Mouse (Mus musculus) embryonic facial prominence, embryonic 15.5 days (tissue): ENCODE data around the gene Strn4. TPM values are rescaled to one million over a fixed set of nuclear protein-coding genes. Genes with fewer than 3 reads are reported as not detected.

ENCODE experiments used
- ATAC-seq: fragments of 200-750 bp; cut with Nextera tagmentation; 2 replicates; pipeline ENCODE4 v1.8.0; 2017; ENCODE audit warnings: low read depth, moderate TSS enrichment; ENCODE audit not compliant: insufficient number of reproducible peaks, low FRiP score, low TSS enrichment
- H3K27ac ChIP-seq: fragments of 300-500 bp; sonication (generic); replicated peaks from 2 replicates; pipeline ENCODE4 v1.5.1; 2015; ENCODE audit warnings: mild to moderate bottlenecking, inconsistent platforms
- H3K27me3 ChIP-seq: fragments of 300-500 bp; sonication (generic); 2 replicates; pipeline ENCODE4 v1.6.1; 2015; ENCODE audit warnings: inconsistent platforms
- H3K36me3 ChIP-seq: fragments of 300-500 bp; sonication (generic); 2 replicates; pipeline ENCODE4 v1.6.1; 2015; ENCODE audit warnings: mild to moderate bottlenecking, inconsistent platforms
- H3K4me1 ChIP-seq: fragments of 300-500 bp; sonication (generic); 2 replicates; pipeline ENCODE4 v1.6.1; 2015; ENCODE audit warnings: inconsistent platforms
- H3K4me2 ChIP-seq: fragments of 300-500 bp; sonication (generic); replicated peaks from 2 replicates; pipeline ENCODE4 v1.6.1; 2015; ENCODE audit warnings: mild to moderate bottlenecking, inconsistent platforms
- H3K4me3 ChIP-seq: fragments of 300-500 bp; sonication (generic); replicated peaks from 2 replicates; pipeline ENCODE4 v1.5.1; 2015; ENCODE audit warnings: mild to moderate bottlenecking, inconsistent platforms
- H3K9ac ChIP-seq: fragments of 300-500 bp; sonication (generic); 2 replicates; pipeline ENCODE4 v1.6.1; 2015; ENCODE audit warnings: inconsistent platforms
- H3K9me3 ChIP-seq: fragments of 300-500 bp; sonication (generic); replicated peaks from 2 replicates; pipeline ENCODE4 v1.6.1; 2016; ENCODE audit warnings: inconsistent platforms
- WGBS: fragments of 180-500 bp; shearing (Covaris S2); methylation state at CpG from one replicate; pipeline ENCODE4 v1.1.7; 2015; 5-methylcytosine and 5-hydroxymethylcytosine counted together
- polyA plus RNA-seq: library from polyadenylated mRNA; unstranded; fragments of >200 nt; fragmentation: Nextera tagmentation; extraction: Ambion mirVana; gene quantifications from 2 replicates; pipeline ENCODE4 v1.2.1, GENCODE M21; 2015

Gene Strn4
- polyA plus RNA-seq: 108 and 114 TPM in 2 replicates

DNA sequence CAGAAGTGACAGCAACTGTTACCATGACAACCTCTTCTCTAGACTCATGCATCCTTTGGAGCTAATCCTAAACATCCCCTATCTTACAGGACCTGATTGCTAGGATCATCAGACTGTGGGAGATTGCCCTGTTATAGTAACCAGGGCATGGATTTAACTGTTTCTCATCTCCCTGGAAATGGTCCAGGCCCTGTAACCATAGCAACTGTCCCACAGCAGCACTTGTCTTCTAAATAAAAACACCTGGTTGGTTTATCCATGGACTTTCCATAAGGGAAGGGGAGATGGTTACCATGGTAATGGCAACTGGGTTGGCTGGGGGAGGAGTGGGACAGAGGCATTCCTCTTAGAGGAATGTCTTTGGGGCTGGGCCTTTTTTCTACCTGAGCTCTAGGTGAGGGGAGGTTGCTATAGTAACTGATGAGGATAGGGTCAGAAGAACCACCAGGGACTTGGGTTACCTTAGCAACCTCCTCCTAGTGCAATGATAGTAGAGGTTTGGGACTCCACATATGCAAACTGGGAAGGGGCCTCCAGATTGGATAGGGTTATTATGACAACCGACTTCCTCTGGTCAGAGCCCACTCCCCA is at the start of gene Strn4:
Gene Strn4 (plus strand): TSS at position 539 of the 591 bp plus-strand sequence.
- WGBS: 0% methylated on average over 1 of the region's 1 CpGs
- 0 out of 2 replicates have a peak, but pooled peaks have one; percentile 26 for ATAC-seq
- Histone ChIP-seq H3K4me3 (peak within 1 kb of the TSS; percentile 98), H3K27me3 (peaks cover 17% of the 10 kb centered on the region), H3K4me1 (peaks cover 62% of the 10 kb centered on the region), H3K9ac (peak within 1 kb of the TSS; percentile 100), H3K27ac (peak within 1 kb of the TSS; percentile 97), H3K9me3 (no peaks in the 10 kb centered on the region), H3K4me2 (peak within 1 kb of the TSS; percentile 88), H3K36me3 (peaks cover 19% of the 10 kb centered on the region)

DNA sequence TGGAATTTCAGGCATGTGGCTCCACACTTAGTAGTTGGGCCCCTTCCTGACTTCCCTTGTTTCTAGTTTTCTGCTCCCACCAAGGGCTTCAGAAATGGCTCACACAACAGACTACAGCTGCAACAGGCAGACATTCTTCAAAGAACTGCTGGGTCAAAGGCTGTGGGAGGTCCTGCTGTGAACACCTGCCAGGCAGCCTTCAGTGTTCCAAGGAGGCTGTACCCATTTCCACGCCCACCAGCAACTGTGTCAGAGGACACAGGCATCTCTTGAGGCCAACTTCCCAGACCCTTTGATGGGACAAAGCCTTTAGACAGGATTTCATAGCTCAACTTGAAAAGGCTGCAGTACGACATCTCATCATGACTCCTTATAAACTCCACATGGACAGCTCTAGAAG is 49.2 kb upstream of the Strn4 start:
- WGBS: 39% methylated on average over 2 of the region's 2 CpGs
- Histone ChIP-seq H3K9ac (no peak overlapping the region), H3K4me2 (no peak overlapping the region), H3K4me1 (peaks cover 4% of the 10 kb centered on the region; the same call in 1 of the 2 replicates), H3K27ac (no peak overlapping the region), H3K27me3 (no peaks in the 10 kb centered on the region), H3K36me3 (no peaks in the 10 kb centered on the region), H3K9me3 (no peaks in the 10 kb centered on the region), H3K4me3 (no peak overlapping the region)
- ATAC-seq: no peak

- Histone ChIP-seq H3K4me1 (peaks cover 3% of the 10 kb centered on the region; the same call in 1 of the 2 replicates), H3K9ac (no peak overlapping the region), H3K36me3 (no peaks in the 10 kb centered on the region), H3K27me3 (no peaks in the 10 kb centered on the region), H3K4me2 (no peak overlapping the region), H3K4me3 (no peak overlapping the region), H3K9me3 (no peaks in the 10 kb centered on the region), H3K27ac (no peak overlapping the region)
- WGBS: 26% methylated on average over 5 of the region's 5 CpGs
- ATAC-seq: no peak
Measured at GRCm38 (mm10) chr7:16775888-16776287, 39.8 kb upstream of the Strn4 start.

DNA sequence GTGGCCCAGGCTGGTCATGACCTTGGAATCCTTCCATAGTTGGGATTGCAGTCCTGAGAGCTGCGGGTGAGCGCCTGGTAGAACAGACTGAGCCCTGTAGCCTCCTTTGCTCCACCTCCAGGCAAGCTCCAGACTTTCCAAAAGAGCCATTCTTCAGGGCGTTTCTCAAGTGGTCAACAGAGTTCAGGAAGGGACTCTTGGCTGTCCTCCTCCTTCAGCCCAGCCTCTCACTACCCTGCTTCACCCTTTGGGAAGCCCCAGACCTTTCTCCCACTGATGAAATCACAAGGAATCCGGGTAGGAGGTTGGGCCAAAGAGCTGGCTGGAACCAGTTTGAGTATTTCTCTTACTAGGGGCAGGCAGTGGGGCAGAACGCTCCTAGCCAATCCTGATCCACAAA is 35.6 kb upstream of the Strn4 start:
- WGBS: 71% methylated on average over 5 of the region's 5 CpGs
- Histone ChIP-seq H3K27ac (no peak overlapping the region; the same call in 1 of the 2 replicates), H3K9ac (no peak overlapping the region), H3K4me2 (no peak overlapping the region), H3K4me3 (no peak overlapping the region), H3K4me1 (peaks cover 35% of the 10 kb centered on the region), H3K36me3 (no peaks in the 10 kb centered on the region), H3K27me3 (no peaks in the 10 kb centered on the region), H3K9me3 (no peaks in the 10 kb centered on the region)
- ATAC-seq: no peak

GRCm38 (mm10) chr7:16780825-16781554 is 34.7 kb upstream of the Strn4 start, which contains the start of gene Slc1a5:
Slc1a5 (plus strand) TSS chr7:16781340.
- Histone ChIP-seq H3K4me1 (peaks cover 35% of the 10 kb centered on the region), H3K9me3 (no peaks in the 10 kb centered on the region), H3K36me3 (no peaks in the 10 kb centered on the region), H3K4me2 (peak within 1 kb of the TSS; percentile 99), H3K27me3 (no peaks in the 10 kb centered on the region), H3K27ac (peak within 1 kb of the TSS; percentile 53; the same call in 1 of the 2 replicates), H3K4me3 (peak within 1 kb of the TSS; percentile 62), H3K9ac (peak within 1 kb of the TSS; percentile 51)
- ATAC-seq: peak; percentile 81
- WGBS: 2% methylated on average over 34 of the region's 34 CpGs

DNA sequence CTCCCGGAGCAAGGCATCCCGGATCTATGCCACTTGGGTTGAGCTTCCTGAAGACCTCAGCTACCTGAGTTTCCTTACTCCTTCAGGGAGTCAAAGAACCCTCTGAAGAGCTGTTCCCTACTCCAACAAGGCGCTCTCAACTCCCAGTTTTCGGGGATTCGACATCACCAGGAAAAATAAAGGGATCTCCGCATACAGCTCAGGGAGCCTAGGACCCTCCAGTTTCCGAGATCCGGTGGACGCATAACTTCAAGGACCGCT is 34.2 kb upstream of the Strn4 start:
- Histone ChIP-seq H3K9me3 (no peaks in the 10 kb centered on the region), H3K4me3 (peak overlapping the region; percentile 62), H3K27me3 (no peaks in the 10 kb centered on the region), H3K4me1 (peaks cover 35% of the 10 kb centered on the region), H3K4me2 (peak overlapping the region; percentile 99), H3K9ac (peak overlapping the region; percentile 51), H3K27ac (peak overlapping the region; percentile 53; the same call in 1 of the 2 replicates), H3K36me3 (no peaks in the 10 kb centered on the region)
- WGBS: 0% methylated on average over 10 of the region's 10 CpGs
- no peak for ATAC-seq

- peaks cover 35% of the 10 kb centered on the region for H3K4me1 ChIP-seq
- H3K4me2 ChIP-seq: peak overlapping the region; percentile 99
- no peaks in the 10 kb centered on the region for H3K9me3 ChIP-seq
- WGBS: under 1% methylated on average over 60 of the region's 60 CpGs
- H3K36me3 ChIP-seq: no peaks in the 10 kb centered on the region
- H3K9ac ChIP-seq: peak overlapping the region; percentile 51
- no peaks in the 10 kb centered on the region for H3K27me3 ChIP-seq
- H3K4me3 ChIP-seq: peak overlapping the region; percentile 62
- no peak overlapping the region; the same call in 1 of the 2 replicates for H3K27ac ChIP-seq
- no peak for ATAC-seq
Measured at GRCm38 (mm10) chr7:16781816-16782554, 33.7 kb upstream of the Strn4 start.

DNA sequence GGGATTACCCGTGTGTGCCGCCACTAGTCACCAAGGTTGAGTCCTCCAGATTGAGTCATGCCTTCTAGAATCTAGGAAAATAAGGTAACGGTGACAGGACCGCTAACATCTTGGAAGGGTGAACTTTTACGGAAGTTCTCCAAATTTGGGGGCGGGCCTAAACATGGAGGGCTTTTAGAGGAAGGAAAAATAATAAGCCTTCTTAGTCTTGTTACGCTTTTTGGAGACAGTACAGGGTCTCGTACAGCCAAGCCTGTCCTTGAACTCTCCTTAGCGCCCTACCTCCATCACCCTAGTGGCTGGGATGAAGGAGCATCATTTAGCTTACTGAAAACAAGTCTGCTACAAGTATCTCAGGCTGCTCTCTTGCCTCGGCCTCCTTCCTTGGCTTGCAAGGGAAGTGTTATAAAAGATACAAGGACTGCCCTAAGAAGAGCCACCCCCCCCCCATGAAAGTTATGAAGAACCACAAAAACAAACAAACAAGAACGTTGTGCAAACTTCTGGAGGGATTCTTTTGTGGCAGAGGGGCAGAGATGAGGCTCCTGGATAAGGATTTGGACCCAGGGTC is 33.0 kb upstream of the Strn4 start:
- 0 out of 2 replicates have a peak, but pooled peaks cover under 1% of the 10 kb centered on the region for H3K36me3 ChIP-seq
- peak overlapping the region; percentile 62 for H3K4me3 ChIP-seq
- WGBS: 5% methylated on average over 11 of the region's 11 CpGs
- H3K4me2 ChIP-seq: peak overlapping the region; percentile 99
- no peak overlapping the region for H3K27ac ChIP-seq
- no peak for ATAC-seq
- no peaks in the 10 kb centered on the region for H3K27me3 ChIP-seq
- peak overlapping the region; percentile 51 for H3K9ac ChIP-seq
- H3K4me1 ChIP-seq: peaks cover 35% of the 10 kb centered on the region
- H3K9me3 ChIP-seq: no peaks in the 10 kb centered on the region

- Histone ChIP-seq H3K27me3 (no peaks in the 10 kb centered on the region), H3K9ac (no peak overlapping the region), H3K36me3 (0 out of 2 replicates have a peak, but pooled peaks cover 7% of the 10 kb centered on the region), H3K27ac (no peak overlapping the region), H3K4me2 (peak overlapping the region; percentile 99), H3K9me3 (no peaks in the 10 kb centered on the region), H3K4me1 (peaks cover 35% of the 10 kb centered on the region), H3K4me3 (peak overlapping the region; percentile 62)
- ATAC-seq: no peak
- WGBS: 23% methylated on average over 10 of the region's 10 CpGs
Measured at GRCm38 (mm10) chr7:16783224-16783688, 32.4 kb upstream of the Strn4 start.

DNA sequence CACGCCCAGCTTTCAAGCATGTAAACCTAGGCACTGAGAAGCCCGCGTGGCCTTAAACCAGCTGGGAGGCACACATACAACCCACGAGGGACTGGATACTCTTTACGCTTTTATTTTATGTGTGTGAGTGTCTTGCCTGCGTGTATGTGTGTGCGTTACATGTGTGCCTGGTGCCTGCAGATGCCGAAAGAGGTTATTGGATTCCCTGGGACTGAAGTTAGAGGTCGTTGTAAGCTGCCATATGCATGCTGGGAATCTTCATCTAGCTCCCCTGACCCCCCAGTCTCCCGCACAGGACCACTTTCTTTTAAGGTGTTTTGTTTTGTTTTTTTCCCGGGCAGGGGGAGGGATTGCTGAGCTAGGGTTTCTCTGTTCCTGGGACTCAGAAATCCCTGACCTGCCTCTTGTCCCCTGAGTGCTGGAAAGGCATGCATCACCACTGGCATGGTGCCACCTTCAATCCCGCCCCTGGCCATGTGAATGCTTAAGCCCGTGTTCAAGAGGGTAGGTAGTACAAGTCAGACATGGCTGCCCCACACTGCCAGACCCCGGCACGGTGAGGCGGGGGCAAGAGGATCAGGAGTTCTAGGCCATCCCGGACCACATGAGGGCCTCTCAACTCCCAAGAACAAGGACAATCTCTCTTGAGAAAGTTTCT is 31.8 kb upstream of the Strn4 start:
- no peak for ATAC-seq
- no peak overlapping the region for H3K27ac ChIP-seq

More for the DNA sequence above, 31.8 kb upstream of the Strn4 start:
- Histone ChIP-seq H3K36me3 (0 out of 2 replicates have a peak, but pooled peaks cover 7% of the 10 kb centered on the region), H3K4me1 (peaks cover 35% of the 10 kb centered on the region), H3K27me3 (no peaks in the 10 kb centered on the region), H3K4me3 (peak overlapping the region; percentile 62), H3K9ac (no peak overlapping the region), H3K9me3 (no peaks in the 10 kb centered on the region), H3K4me2 (peak overlapping the region; percentile 99)
- WGBS: 32% methylated on average over 17 of the region's 17 CpGs
